Mouse (Mus musculus) brain, embryonic 14.5 days (tissue): Measurements from ENCODE around the gene Dkk3.

Source experiments
- CTCF ChIP-seq: fragments of 200-500 bp; IDR thresholded peaks from 2 replicates; pipeline ENCODE4 v1.5.1; 2012; ENCODE audit warnings: inconsistent platforms, mild to moderate bottlenecking, moderate library complexity, borderline replicate concordance; ENCODE audit not compliant: insufficient read depth, insufficient read length; ENCODE audit errors: extremely low read depth
- POLR2A ChIP-seq: fragments of 200-500 bp; IDR thresholded peaks from 2 replicates; pipeline ENCODE4 v1.6.1; 2012; ENCODE audit warnings: mild to moderate bottlenecking, inconsistent platforms, borderline replicate concordance; ENCODE audit not compliant: poor library complexity, insufficient read depth, insufficient read length, severe bottlenecking; ENCODE audit errors: extremely low read depth

DNA sequence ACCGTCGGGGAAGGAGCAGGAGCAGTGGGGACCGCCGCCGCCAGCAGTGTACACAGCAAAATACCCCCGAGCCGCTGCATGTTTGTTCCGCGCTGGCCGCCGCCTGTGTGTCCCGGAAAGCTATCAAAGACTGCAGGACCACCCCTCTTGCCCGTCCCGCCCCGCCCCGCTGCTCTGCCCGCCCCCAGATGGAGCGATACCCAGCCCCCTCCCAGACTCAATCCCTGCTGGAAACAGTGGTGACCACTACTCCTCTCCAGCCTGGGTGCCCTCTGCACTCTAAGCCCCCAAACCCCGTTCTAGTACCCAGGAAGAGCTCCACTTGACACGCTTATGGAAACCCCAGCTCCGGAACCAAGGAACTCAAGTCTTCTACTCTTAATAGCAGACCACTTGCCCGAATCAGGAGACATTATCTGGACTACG, 528 bp downstream of the Dkk3 start:
- TF ChIP-seq POLR2A (no peak), CTCF (no peak)
